Mouse (Mus musculus): ENCODE data around the gene Vmn2r13. TPM values are rescaled to one million over a fixed set of nuclear protein-coding genes. Genes with fewer than 3 reads are reported as not detected.
"Not testable (repeated sequence)": the region's sequence is repeated elsewhere in the genome, so short reads cannot be mapped to it uniquely, and the experiment has no call there.

Gene Vmn2r13
- polyA plus RNA-seq (2015; fragmentation: Nextera tagmentation; extraction: Ambion mirVana): not detected in 2 replicates

DNA sequence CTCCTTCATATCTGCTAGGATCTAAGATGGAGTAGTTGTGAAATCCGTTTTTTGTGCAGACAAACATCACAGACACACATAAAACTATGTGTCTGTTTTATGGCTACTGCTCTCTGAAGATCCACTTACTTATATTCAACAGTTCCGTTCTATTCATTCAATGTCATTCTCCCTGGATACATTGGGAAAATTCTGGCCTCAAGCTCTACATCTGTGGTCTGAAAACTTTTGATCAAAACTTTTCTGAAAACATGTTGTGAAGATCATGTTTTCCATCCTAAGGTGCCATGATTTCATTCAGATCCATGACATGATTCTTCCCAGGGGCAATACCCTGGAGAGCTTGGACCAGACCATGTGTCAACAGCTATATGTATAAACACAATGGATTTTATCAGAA lies at the start of gene Vmn2r13:
Vmn2r13 (minus strand) TSS at position 101 of the 400 bp plus-strand sequence.
- H3K4me3 ChIP-seq (ENCODE audit: low read length); ATAC-seq (replicated peaks; ENCODE audit: extremely low read depth, insufficient read depth, low FRiP score); H3K9ac ChIP-seq (ENCODE audit: low read length); H3K27ac ChIP-seq (ENCODE audit: low read length); H3K27me3 ChIP-seq (ENCODE audit: control insufficient read depth, insufficient read depth, low read length); H3K9me3 ChIP-seq (replicated peaks; ENCODE audit: control insufficient read depth, low read length); H3K4me2 ChIP-seq (ENCODE audit: low read depth, low read length); H3K36me3 ChIP-seq (ENCODE audit: control insufficient read depth, insufficient read depth); H3K4me1 ChIP-seq (ENCODE audit: control insufficient read depth, insufficient read depth, low read length): not testable (repeated sequence)
- 44% methylated on average over 2 of the region's 2 CpGs for WGBS

DNA sequence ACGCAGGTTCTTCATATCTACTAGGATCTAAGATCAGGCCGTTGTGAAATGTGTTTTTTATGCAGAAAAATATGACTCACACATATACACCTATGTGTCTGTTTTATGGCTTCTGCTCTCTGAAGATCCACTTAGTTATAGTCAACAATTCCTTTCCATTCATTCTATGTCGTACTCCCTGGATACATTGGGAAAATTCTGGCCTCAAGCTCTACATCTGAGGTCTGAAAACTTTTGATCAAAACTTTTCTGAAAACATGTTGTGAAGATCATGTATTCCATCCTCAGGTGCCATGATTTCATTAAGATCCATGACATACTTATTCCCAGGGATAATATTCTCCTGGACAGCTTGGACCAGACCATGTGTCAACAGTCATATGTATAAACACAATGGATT lies 32.6 kb upstream of the Vmn2r13 start, which contains the start of gene Vmn2r14:
Vmn2r14 (minus strand) TSS at position 101 of the 400 bp plus-strand sequence.
- no peaks in the 10 kb centered on the region for H3K27me3 ChIP-seq (ENCODE audit: control insufficient read depth, insufficient read depth, low read length)
- no peak within 1 kb of the TSS for H3K27ac ChIP-seq (ENCODE audit: low read length)
- no peak within 1 kb of the TSS for H3K4me3 ChIP-seq (ENCODE audit: low read length)
- peaks cover 3% of the 10 kb centered on the region; the same call in 1 of the 2 replicates for H3K9me3 ChIP-seq (replicated peaks; ENCODE audit: control insufficient read depth, low read length)
- no peak within 1 kb of the TSS for H3K9ac ChIP-seq (ENCODE audit: low read length)
- H3K4me2 ChIP-seq (ENCODE audit: low read depth, low read length): no peak within 1 kb of the TSS
- H3K4me1 ChIP-seq (ENCODE audit: control insufficient read depth, insufficient read depth, low read length): no peaks in the 10 kb centered on the region
- 53% methylated on average over 3 of the region's 3 CpGs for WGBS
- no peak for ATAC-seq (replicated peaks; ENCODE audit: extremely low read depth, insufficient read depth, low FRiP score)
- H3K36me3 ChIP-seq (ENCODE audit: control insufficient read depth, insufficient read depth): no peaks in the 10 kb centered on the region

DNA sequence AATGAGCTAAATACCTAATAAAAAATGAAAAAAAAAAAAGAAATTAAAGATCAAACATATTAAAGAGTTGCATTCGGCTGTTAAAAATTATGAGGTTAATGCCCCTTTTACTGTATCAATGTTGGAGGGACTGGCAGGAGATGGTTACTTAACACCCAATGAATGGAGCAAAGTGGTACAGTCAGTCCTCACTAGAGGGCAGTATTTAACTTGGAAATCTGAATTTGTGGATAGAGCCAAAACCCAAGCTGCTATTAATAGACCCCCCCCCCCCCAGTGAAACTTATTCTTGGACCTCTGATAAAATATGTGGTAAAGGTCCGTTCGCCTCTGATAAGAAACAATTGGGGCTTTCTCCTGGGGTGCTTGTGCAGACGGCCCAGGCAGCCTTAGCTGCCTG lies 25.1 kb downstream of the Vmn2r13 start:
- H3K4me1 ChIP-seq (ENCODE audit: control insufficient read depth, insufficient read depth, low read length); H3K27me3 ChIP-seq (ENCODE audit: control insufficient read depth, insufficient read depth, low read length); H3K36me3 ChIP-seq (ENCODE audit: control insufficient read depth, insufficient read depth); H3K4me3 ChIP-seq (ENCODE audit: low read length); H3K4me2 ChIP-seq (ENCODE audit: low read depth, low read length); ATAC-seq (replicated peaks; ENCODE audit: extremely low read depth, insufficient read depth, low FRiP score); H3K27ac ChIP-seq (ENCODE audit: low read length); H3K9ac ChIP-seq (ENCODE audit: low read length); H3K9me3 ChIP-seq (replicated peaks; ENCODE audit: control insufficient read depth, low read length): not testable (repeated sequence)
- WGBS: 58% methylated on average over 4 of the region's 4 CpGs

DNA sequence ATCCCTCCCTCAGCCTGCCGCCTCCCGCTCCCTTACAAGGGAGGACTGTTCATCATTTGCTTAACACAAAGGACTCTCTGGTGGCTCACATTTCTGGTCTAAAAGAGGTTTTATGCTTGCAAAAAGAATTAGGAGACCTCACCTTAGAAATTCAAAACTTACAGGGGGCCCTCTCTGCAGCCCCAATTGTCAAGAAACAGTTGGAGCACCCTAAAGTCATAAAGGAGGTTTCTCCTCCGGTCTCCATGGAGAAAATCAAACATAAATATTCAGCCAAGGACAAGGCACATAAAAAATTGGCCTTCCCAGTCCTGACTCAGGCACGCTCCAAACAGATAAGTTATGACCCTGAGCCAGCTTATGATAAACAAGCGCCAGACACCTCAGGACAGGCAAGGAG lies 31.9 kb downstream of the Vmn2r13 start:
- Histone ChIP-seq H3K9ac (ENCODE audit: low read length) (no peak overlapping the region), H3K36me3 (ENCODE audit: control insufficient read depth, insufficient read depth) (no peaks in the 10 kb centered on the region), H3K4me1 (ENCODE audit: control insufficient read depth, insufficient read depth, low read length) (no peaks in the 10 kb centered on the region), H3K27ac (ENCODE audit: low read length) (no peak overlapping the region), H3K27me3 (ENCODE audit: control insufficient read depth, insufficient read depth, low read length) (no peaks in the 10 kb centered on the region), H3K4me2 (ENCODE audit: low read depth, low read length) (no peak overlapping the region), H3K9me3 (replicated peaks; ENCODE audit: control insufficient read depth, low read length) (peaks cover 4% of the 10 kb centered on the region), H3K4me3 (ENCODE audit: low read length) (no peak overlapping the region)
- ATAC-seq (replicated peaks; ENCODE audit: extremely low read depth, insufficient read depth, low FRiP score): no peak
- WGBS: 79% methylated on average over 5 of the region's 5 CpGs

DNA sequence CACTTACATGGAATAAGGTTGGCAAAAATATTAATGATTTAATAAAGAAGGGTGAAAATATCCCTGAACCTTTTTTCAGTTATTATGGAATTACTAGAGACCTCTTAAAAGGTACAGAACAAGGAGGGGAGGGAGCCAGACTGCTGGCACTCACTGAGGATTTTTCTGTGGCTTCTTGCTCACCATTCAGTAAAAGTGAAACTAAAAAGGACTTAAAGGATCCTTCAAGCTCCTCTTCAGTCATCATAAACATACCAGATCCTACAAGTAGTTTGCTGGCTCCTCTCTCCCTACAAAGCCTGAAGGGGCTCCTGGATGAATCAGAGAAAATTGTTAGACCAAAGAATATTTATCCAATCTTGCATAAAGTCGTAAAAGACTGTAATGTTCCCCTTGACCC lies 32.4 kb downstream of the Vmn2r13 start:
- not testable (repeated sequence) for ATAC-seq (replicated peaks; ENCODE audit: extremely low read depth, insufficient read depth, low FRiP score); H3K9me3 ChIP-seq (replicated peaks; ENCODE audit: control insufficient read depth, low read length); H3K36me3 ChIP-seq (ENCODE audit: control insufficient read depth, insufficient read depth); H3K4me1 ChIP-seq (ENCODE audit: control insufficient read depth, insufficient read depth, low read length); H3K27me3 ChIP-seq (ENCODE audit: control insufficient read depth, insufficient read depth, low read length); H3K27ac ChIP-seq (ENCODE audit: low read length); H3K9ac ChIP-seq (ENCODE audit: low read length); H3K4me3 ChIP-seq (ENCODE audit: low read length); H3K4me2 ChIP-seq (ENCODE audit: low read depth, low read length)
- 56% methylated on average over 1 of the region's 1 CpGs for WGBS

DNA sequence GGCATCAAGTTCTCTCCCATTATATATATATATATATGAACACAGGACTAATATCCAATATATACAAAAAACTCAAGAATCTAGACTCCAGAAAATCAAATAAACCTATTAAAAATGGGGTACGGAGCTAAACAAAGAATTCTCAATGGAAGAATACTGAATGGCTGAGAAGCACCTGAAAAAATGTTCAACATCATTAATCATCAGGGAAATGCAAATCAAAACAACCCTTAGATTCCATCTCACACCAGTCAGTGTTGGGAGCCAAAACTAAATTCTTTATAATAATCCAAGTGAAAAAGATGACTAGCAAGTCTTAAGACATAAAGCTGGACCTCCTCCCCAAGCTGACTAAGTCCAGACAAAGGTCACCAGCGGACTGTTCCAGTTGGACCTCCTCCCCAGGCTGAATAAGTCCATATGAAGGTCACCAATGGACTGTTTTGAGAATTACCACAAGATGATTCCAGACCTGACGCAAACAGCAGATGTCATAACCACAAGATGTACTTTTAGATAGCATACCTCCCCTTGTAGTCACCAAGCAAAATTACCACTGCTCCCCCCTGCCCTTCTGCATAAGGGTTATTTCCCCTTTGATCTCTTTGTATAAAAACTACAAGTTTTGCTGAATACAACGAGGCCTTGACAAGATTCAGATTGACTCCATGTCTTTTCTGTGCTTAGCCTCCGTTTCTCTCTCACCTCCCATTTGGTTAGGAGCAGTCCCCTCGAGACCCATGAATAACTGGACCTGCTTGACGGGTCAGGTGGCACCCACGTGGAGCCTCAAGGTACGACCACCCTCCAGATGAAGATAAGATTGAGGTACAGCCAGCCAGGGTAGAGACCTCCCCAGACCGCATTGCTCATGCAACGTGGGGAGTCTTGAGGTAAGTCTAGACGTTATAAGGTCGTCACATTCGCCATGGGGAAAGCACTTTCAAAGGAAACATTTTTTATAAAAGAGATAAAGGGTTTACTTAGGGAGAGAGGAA lies 33.2 kb downstream of the Vmn2r13 start:
- H3K4me1 ChIP-seq (ENCODE audit: control insufficient read depth, insufficient read depth, low read length): not testable (repeated sequence)
- WGBS: 70% methylated on average over 14 of the region's 14 CpGs

DNA sequence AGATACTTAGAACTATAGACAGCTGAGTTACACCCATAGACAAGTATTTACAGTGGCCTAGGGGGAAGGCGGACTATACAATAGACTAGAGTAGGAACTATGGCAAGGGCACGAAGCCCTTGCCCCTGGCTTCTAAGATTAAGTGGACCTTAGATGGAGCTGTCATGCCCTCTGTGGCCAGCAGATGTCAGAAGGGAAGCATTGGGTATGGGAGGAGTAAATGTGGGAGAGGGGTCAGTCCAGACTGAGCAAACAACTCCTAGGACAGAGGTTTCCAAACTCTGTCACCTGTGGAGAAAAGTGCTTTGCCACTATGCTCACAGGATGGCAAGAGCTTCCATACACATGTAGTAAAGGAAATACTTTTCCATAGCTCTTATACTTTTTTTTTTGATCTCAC lies 52.5 kb downstream of the Vmn2r13 start:
- no peak for ATAC-seq (replicated peaks; ENCODE audit: extremely low read depth, insufficient read depth, low FRiP score)
- Histone ChIP-seq H3K4me1 (ENCODE audit: control insufficient read depth, insufficient read depth, low read length) (no peaks in the 10 kb centered on the region), H3K4me3 (ENCODE audit: low read length) (no peak overlapping the region), H3K9ac (ENCODE audit: low read length) (no peak overlapping the region), H3K4me2 (ENCODE audit: low read depth, low read length) (no peak overlapping the region), H3K27ac (ENCODE audit: low read length) (no peak overlapping the region), H3K36me3 (ENCODE audit: control insufficient read depth, insufficient read depth) (no peaks in the 10 kb centered on the region), H3K27me3 (ENCODE audit: control insufficient read depth, insufficient read depth, low read length) (no peaks in the 10 kb centered on the region), H3K9me3 (replicated peaks; ENCODE audit: control insufficient read depth, low read length) (peaks cover 2% of the 10 kb centered on the region; the same call in 1 of the 2 replicates)
- WGBS: 83% methylated on average over 2 of the region's 2 CpGs

More for the DNA sequence above, 33.2 kb downstream of the Vmn2r13 start:
- H3K27ac ChIP-seq (ENCODE audit: low read length); H3K4me3 ChIP-seq (ENCODE audit: low read length); H3K4me2 ChIP-seq (ENCODE audit: low read depth, low read length); H3K27me3 ChIP-seq (ENCODE audit: control insufficient read depth, insufficient read depth, low read length); H3K36me3 ChIP-seq (ENCODE audit: control insufficient read depth, insufficient read depth); H3K9ac ChIP-seq (ENCODE audit: low read length); ATAC-seq (replicated peaks; ENCODE audit: extremely low read depth, insufficient read depth, low FRiP score); H3K9me3 ChIP-seq (replicated peaks; ENCODE audit: control insufficient read depth, low read length): not testable (repeated sequence)

DNA sequence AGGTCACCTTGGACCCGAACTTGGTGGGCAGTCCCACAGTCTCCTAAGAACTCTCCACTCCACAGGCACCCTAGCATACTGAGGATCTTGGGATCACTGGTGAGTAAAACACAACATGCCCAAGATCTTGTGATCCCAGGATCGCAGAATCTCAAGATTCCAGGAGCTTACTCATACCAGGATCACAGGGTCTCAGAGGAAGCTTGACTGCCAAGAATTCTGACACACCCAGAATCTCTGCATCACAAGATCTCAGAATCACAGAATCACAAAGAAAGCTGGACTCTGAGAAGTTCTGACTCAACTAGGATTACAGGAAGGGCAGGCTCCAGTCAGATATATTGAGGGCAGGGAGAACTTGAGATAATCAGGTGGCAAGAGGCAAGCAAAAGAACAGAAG lies 55.3 kb downstream of the Vmn2r13 start:
- Histone ChIP-seq H3K36me3 (ENCODE audit: control insufficient read depth, insufficient read depth) (no peaks in the 10 kb centered on the region), H3K4me3 (ENCODE audit: low read length) (no peak overlapping the region), H3K9me3 (replicated peaks; ENCODE audit: control insufficient read depth, low read length) (peaks cover 2% of the 10 kb centered on the region; the same call in 1 of the 2 replicates), H3K9ac (ENCODE audit: low read length) (no peak overlapping the region), H3K4me2 (ENCODE audit: low read depth, low read length) (no peak overlapping the region), H3K27ac (ENCODE audit: low read length) (no peak overlapping the region), H3K27me3 (ENCODE audit: control insufficient read depth, insufficient read depth, low read length) (no peaks in the 10 kb centered on the region), H3K4me1 (ENCODE audit: control insufficient read depth, insufficient read depth, low read length) (no peaks in the 10 kb centered on the region)
- ATAC-seq (replicated peaks; ENCODE audit: extremely low read depth, insufficient read depth, low FRiP score): no peak
- WGBS: 59% methylated on average over 2 of the region's 2 CpGs

Data from heart, embryonic 16.5 days (tissue).